Mouse (Mus musculus) spleen, adult 2 months (tissue): ENCODE measurements around the gene Creb3l1.

Experiments
- CTCF ChIP-seq: fragments of 200-500 bp; IDR thresholded peaks from 2 replicates; pipeline ENCODE4 v1.5.1; 2011; ENCODE audit warnings: mild to moderate bottlenecking, inconsistent platforms; ENCODE audit not compliant: insufficient read depth, insufficient read length, insufficient replicate concordance; ENCODE audit errors: extremely low read depth
- POLR2A ChIP-seq: fragments of 200-500 bp; IDR thresholded peaks from 2 replicates; pipeline ENCODE4 v1.6.1; 2011; ENCODE audit warnings: low read depth, low read length, inconsistent platforms

GRCm38 (mm10) chr2:92065938-92066337 lies 41.6 kb upstream of the Creb3l1 start:
- TF ChIP-seq POLR2A = no peak
- no peak for TF ChIP-seq CTCF
